Mouse (Mus musculus) forebrain, embryonic 16.5 days (tissue): ENCODE measurements around the gene Gm9817. TPM values are rescaled to one million over a fixed set of nuclear protein-coding genes. Genes with fewer than 3 reads are reported as not detected.

Experiments used
- ATAC-seq: fragments of 200-750 bp; cut with Nextera tagmentation; 2 replicates; pipeline ENCODE4 v1.8.0; 2017; ENCODE audit warnings: mild to moderate bottlenecking, moderate library complexity
- H3K27ac ChIP-seq: fragments of 300-500 bp; sonication (generic); 2 replicates; pipeline ENCODE4 v1.5.1; 2014; ENCODE audit warnings: low read length, control low read depth
- H3K27me3 ChIP-seq: fragments of 300-500 bp; sonication (generic); replicated peaks from 2 replicates; pipeline ENCODE4 v1.6.1; 2014; ENCODE audit warnings: low read length; ENCODE audit not compliant: control insufficient read depth, insufficient read depth
- H3K36me3 ChIP-seq: fragments of 300-500 bp; sonication (generic); 2 replicates; pipeline ENCODE4 v1.6.1; 2014; ENCODE audit not compliant: control insufficient read depth, insufficient read depth
- H3K4me1 ChIP-seq: fragments of 300-500 bp; sonication (generic); replicated peaks from 2 replicates; pipeline ENCODE4 v1.6.1; 2014; ENCODE audit warnings: low read length; ENCODE audit not compliant: control insufficient read depth, insufficient read depth
- H3K4me2 ChIP-seq: fragments of 300-500 bp; sonication (generic); 2 replicates; pipeline ENCODE4 v1.6.1; 2014; ENCODE audit warnings: mild to moderate bottlenecking, low read length, control low read depth
- H3K4me3 ChIP-seq: fragments of 300-500 bp; sonication (generic); replicated peaks from 2 replicates; pipeline ENCODE4 v1.5.1; 2014; ENCODE audit warnings: mild to moderate bottlenecking, low read length, control low read depth
- H3K9ac ChIP-seq: fragments of 300-500 bp; sonication (generic); replicated peaks from 2 replicates; pipeline ENCODE4 v1.6.1; 2014; ENCODE audit warnings: low read depth, low read length, control low read depth
- H3K9me3 ChIP-seq: fragments of 300-500 bp; sonication (generic); 2 replicates; pipeline ENCODE4 v1.6.1; 2016; ENCODE audit warnings: low read length; ENCODE audit not compliant: control insufficient read depth
- WGBS: fragments of 180-500 bp; shearing (Covaris S2); extraction: QIAGEN DNeasy Blood & Tissue Kit; methylation state at CpG from one replicate; pipeline ENCODE4 v1.1.7; 2014; 5-methylcytosine and 5-hydroxymethylcytosine counted together
- polyA plus RNA-seq: library from polyadenylated mRNA; unstranded; fragments of >200 nt; fragmentation: Nextera tagmentation; extraction: Ambion mirVana; gene quantifications from 2 replicates; pipeline ENCODE4 v1.2.1, GENCODE M21; 2015

Gm9817 gene
- polyA plus RNA-seq, 1 experiment from 2014 or later, result not detected

- Histone ChIP-seq H3K4me3 (no peak overlapping the region), H3K36me3 (no peaks in the 10 kb centered on the region), H3K27me3 (no peaks in the 10 kb centered on the region), H3K9ac (no peak overlapping the region), H3K27ac (no peak overlapping the region), H3K4me1 (peaks cover 6% of the 10 kb centered on the region; the same call in 1 of the 2 replicates), H3K4me2 (no peak overlapping the region), H3K9me3 (no peaks in the 10 kb centered on the region)
- ATAC-seq, result no peak
- WGBS, result 74% methylated on average over 7 of the region's 7 CpGs
Observed at GRCm38 (mm10) chr13:45040741-45041140, 37.8 kb upstream of the Gm9817 start.

GRCm38 (mm10) chr13:45043466-45043865 is 35.0 kb upstream of the Gm9817 start:
- 90% methylated on average over 3 of the region's 3 CpGs for WGBS
- no peak for ATAC-seq

GRCm38 (mm10) chr13:45049261-45050020 is 29.1 kb upstream of the Gm9817 start:
- Histone ChIP-seq H3K27me3 (no peaks in the 10 kb centered on the region), H3K4me3 (no peak overlapping the region), H3K36me3 (no peaks in the 10 kb centered on the region), H3K4me2 (peak overlapping the region; percentile 28; the same call in 1 of the 2 replicates), H3K4me1 (peaks cover 7% of the 10 kb centered on the region; the same call in 1 of the 2 replicates), H3K9me3 (no peaks in the 10 kb centered on the region), H3K9ac (no peak overlapping the region), H3K27ac (0 out of 2 replicates have a peak overlapping the region, but pooled peaks have one; percentile 19)
- peak; percentile 45; the same call in 1 of the 2 replicates for ATAC-seq
- 43% methylated on average over 7 of the region's 7 CpGs for WGBS

More at GRCm38 (mm10) chr13:45043466-45043865, 35.0 kb upstream of the Gm9817 start:
- Histone ChIP-seq H3K9me3 (no peaks in the 10 kb centered on the region), H3K4me2 (no peak overlapping the region), H3K4me3 (no peak overlapping the region), H3K27ac (no peak overlapping the region), H3K36me3 (no peaks in the 10 kb centered on the region), H3K9ac (no peak overlapping the region), H3K27me3 (no peaks in the 10 kb centered on the region), H3K4me1 (peaks cover 6% of the 10 kb centered on the region; the same call in 1 of the 2 replicates)

- H3K4me1 ChIP-seq, result peaks cover 7% of the 10 kb centered on the region; the same call in 1 of the 2 replicates
- H3K27ac ChIP-seq, result no peak overlapping the region
- no peak overlapping the region for H3K4me2 ChIP-seq
- H3K27me3 ChIP-seq, result no peaks in the 10 kb centered on the region
- H3K9ac ChIP-seq, result no peak overlapping the region
- ATAC-seq, result peak; percentile 57
- no peaks in the 10 kb centered on the region for H3K9me3 ChIP-seq
- H3K36me3 ChIP-seq, result no peaks in the 10 kb centered on the region
- H3K4me3 ChIP-seq, result no peak overlapping the region
- WGBS, result 64% methylated on average over 7 of the region's 7 CpGs
Observed at GRCm38 (mm10) chr13:45052805-45053204, 25.7 kb upstream of the Gm9817 start.

- 74% methylated on average over 3 of the region's 3 CpGs for whole genome bisulfite sequencing
- Histone ChIP-seq H3K36me3 (no peaks in the 10 kb centered on the region), H3K4me2 (no peak overlapping the region), H3K27ac (no peak overlapping the region), H3K9ac (no peak overlapping the region), H3K4me3 (no peak overlapping the region), H3K4me1 (peaks cover 9% of the 10 kb centered on the region; the same call in 1 of the 2 replicates), H3K27me3 (no peaks in the 10 kb centered on the region), H3K9me3 (no peaks in the 10 kb centered on the region)
- ATAC-seq, result no peak
Observed at GRCm38 (mm10) chr13:45053843-45054242, 24.6 kb upstream of the Gm9817 start.

- WGBS, result 61% methylated on average over 17 of the region's 17 CpGs
- Histone ChIP-seq H3K4me3 (no peak overlapping the region), H3K27ac (no peak overlapping the region), H3K9me3 (no peaks in the 10 kb centered on the region), H3K27me3 (0 out of 2 replicates have a peak, but pooled peaks cover 2% of the 10 kb centered on the region), H3K9ac (no peak overlapping the region), H3K4me2 (no peak overlapping the region), H3K36me3 (no peaks in the 10 kb centered on the region), H3K4me1 (peaks cover 7% of the 10 kb centered on the region)
- peak; percentile 73 for ATAC-seq
Observed at GRCm38 (mm10) chr13:45059206-45059605, 19.3 kb upstream of the Gm9817 start.

GRCm38 (mm10) chr13:45063146-45063545 is 15.3 kb upstream of the Gm9817 start:
- Histone ChIP-seq H3K27ac (no peak overlapping the region), H3K36me3 (no peaks in the 10 kb centered on the region), H3K4me1 (peaks cover 7% of the 10 kb centered on the region), H3K27me3 (0 out of 2 replicates have a peak, but pooled peaks cover 2% of the 10 kb centered on the region), H3K4me3 (no peak overlapping the region), H3K4me2 (no peak overlapping the region), H3K9ac (no peak overlapping the region), H3K9me3 (no peaks in the 10 kb centered on the region)
- 68% methylated on average over 5 of the region's 5 CpGs for WGBS
- no peak for ATAC-seq

- Histone ChIP-seq H3K4me3 (no peak overlapping the region), H3K27me3 (0 out of 2 replicates have a peak, but pooled peaks cover 2% of the 10 kb centered on the region), H3K9me3 (no peaks in the 10 kb centered on the region), H3K9ac (no peak overlapping the region), H3K4me2 (no peak overlapping the region), H3K27ac (no peak overlapping the region), H3K4me1 (no peaks in the 10 kb centered on the region), H3K36me3 (no peaks in the 10 kb centered on the region)
- ATAC-seq, result no peak
- WGBS, result 86% methylated on average over 4 of the region's 4 CpGs
Observed at GRCm38 (mm10) chr13:45064951-45065350, 13.5 kb upstream of the Gm9817 start.

- Histone ChIP-seq H3K36me3 (no peaks in the 10 kb centered on the region), H3K27me3 (no peaks in the 10 kb centered on the region), H3K4me3 (no peak overlapping the region), H3K4me1 (no peaks in the 10 kb centered on the region), H3K9ac (no peak overlapping the region), H3K9me3 (no peaks in the 10 kb centered on the region), H3K4me2 (no peak overlapping the region), H3K27ac (no peak overlapping the region)
- 75% methylated on average over 6 of the region's 6 CpGs for WGBS
- no peak for ATAC-seq
Observed at GRCm38 (mm10) chr13:45070366-45070765, 8.1 kb upstream of the Gm9817 start.
